Mouse (Mus musculus) C2C12 (cell line): ENCODE data around the gene Osbpl6.

Source experiments
- CTCF ChIP-seq: IDR thresholded peaks from one replicate; pipeline ENCODE4 v1.5.1; 2011; ENCODE audit not compliant: control insufficient read depth, insufficient read depth, insufficient read length
- FOSL1 ChIP-seq: IDR thresholded peaks from one replicate; pipeline ENCODE4 v1.8.0; 2011; ENCODE audit warnings: mild to moderate bottlenecking, low read length; ENCODE audit not compliant: poor library complexity, insufficient read depth, severe bottlenecking
- MAX ChIP-seq: IDR thresholded peaks from one replicate; pipeline ENCODE4 v1.6.1; 2011; ENCODE audit warnings: mild to moderate bottlenecking, control low read depth
- MYOD1 ChIP-seq: IDR thresholded peaks from one replicate; pipeline ENCODE4 v1.6.1; 2011; ENCODE audit warnings: low read depth; ENCODE audit not compliant: control insufficient read depth, insufficient read length
- USF1 ChIP-seq: IDR thresholded peaks from one replicate; pipeline ENCODE4 v1.6.1; 2011; ENCODE audit warnings: low read depth, mild to moderate bottlenecking, control low read depth, moderate library complexity

GRCm38 (mm10) chr2:76466723-76467122, 60.4 kb downstream of the Osbpl6 start:
- TF ChIP-seq USF1, result no peak
- TF ChIP-seq CTCF, result no peak
- no peak for TF ChIP-seq FOSL1
- no peak for TF ChIP-seq MAX
- no peak for TF ChIP-seq MYOD1
